Mouse (Mus musculus) ovary, adult 10 weeks (tissue): ENCODE data around the gene Klk1. TPM values are rescaled to one million over a fixed set of nuclear protein-coding genes. Genes with fewer than 3 reads are reported as not detected.

Experiments
- polyA plus RNA-seq: library from polyadenylated mRNA; stranded (reverse); fragments of 350-450 nt; fragmentation: Illumina TruSeq; extraction: RNeasy Lipid Tissue Mini Kit (QIAGEN cat#74804); gene quantifications from one replicate; pipeline ENCODE4 v1.2.3, GENCODE M21; 2014

Gene Klk1
- polyA plus RNA-seq = 1.2 TPM

DNA sequence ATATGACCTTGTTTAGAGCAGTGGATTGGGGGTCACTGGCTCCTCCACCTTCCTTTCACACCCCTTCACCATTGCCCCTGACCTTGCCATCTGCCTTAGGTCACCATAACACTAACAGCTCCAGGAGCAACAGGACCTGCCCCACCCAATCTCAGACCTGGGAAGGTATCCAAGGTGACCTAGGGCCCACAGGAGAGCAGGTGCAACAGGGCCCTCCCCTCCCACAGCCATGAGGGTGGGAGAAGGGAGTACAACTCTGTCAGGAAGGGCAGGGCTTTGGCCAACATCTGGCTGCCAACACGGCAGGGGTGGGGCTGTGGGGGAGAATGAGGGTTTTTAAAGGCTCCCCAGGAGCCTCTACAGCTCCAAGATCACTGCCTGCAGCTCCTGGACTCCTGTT lies at the start of gene Klk1:
Klk1 (plus strand) TSS at position 285 of the 400 bp plus-strand sequence.

DNA sequence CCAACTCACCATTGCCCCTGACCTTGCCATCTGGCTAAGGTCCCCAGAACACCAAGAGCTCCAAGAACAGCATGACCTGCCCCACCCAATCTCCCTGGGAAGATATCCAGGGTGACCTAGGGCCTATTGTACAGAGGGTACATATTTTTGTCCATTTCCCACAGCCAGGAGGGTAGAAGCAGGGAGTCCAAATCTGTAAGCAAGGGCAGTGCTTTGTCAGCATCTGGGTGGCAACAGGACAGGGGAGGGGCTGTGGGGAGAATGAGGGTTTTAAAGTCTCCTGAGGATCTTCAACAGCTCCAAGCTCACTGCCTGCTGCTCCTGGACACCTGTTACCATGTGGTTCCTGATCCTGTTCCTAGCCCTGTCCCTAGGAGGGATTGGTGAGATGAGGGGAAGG lies 37.2 kb upstream of the Klk1 start, which contains the start of gene Klk1b24:
Klk1b24 (plus strand) TSS at position 301 of the 400 bp plus-strand sequence.

DNA sequence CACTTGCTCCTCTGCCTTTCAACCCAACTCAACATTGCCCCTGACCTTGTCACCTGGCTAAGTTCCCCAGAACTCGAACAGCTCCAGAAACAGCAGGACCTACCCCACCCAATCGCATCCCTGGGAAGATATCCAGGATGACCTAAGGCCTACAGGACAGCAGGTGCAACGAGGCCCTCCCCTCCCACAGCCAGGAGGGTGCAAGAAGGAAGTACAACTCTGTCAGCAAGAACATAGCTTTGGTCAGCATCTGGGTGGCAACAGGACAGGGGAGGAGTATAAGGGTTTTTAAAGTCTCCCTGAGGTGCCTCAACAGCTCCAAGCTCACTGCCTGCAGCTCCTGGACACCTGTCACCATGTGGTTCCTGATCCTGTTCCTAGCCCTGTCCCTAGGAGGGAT lies 27.3 kb upstream of the Klk1 start, which contains the start of gene Klk1b3:
Klk1b3 (plus strand) TSS at position 301 of the 400 bp plus-strand sequence.

DNA sequence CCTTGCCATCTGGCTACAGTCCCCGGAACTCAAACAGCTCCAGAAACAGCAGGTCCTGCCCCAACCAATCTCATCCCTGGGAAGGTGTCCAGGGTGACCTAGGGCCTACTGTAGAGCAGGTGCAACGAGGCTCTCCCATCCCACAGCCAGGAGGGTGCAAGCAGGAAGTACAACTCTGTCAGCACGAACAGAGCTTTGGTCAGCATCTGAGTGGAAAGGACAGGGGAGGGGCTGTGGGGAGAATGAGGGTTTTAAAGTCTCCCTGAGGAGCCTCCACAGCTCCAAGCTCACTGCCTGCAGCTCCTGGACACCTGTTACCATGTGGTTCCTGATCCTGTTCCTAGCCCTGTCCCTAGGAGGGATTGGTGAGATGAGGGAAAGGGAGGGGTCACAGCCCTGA lies 18.0 kb upstream of the Klk1 start, which contains the start of gene Klk1b4:
Klk1b4 (plus strand) TSS at position 301 of the 400 bp plus-strand sequence.

DNA sequence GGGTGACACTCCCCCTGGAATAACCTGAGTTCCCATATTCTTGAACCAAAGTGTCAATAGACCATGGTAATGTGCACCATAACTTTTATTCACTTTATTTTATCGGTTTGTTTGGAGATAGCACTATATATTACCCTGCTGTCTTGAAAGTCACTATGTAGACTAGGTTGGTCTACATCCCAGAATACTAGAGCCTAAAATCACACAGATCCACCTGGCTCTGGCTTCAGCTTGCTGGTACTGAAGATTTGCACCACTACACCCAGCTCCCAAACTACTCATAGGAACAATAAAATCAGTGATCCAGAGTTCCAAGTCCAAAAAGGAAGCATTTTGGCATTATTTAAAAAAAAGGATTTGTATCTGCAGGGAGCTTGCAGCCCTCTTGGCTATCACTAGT lies 9.5 kb upstream of the Klk1 start, which contains the start of gene Klk1b5:
Klk1b5 (plus strand) TSS at position 301 of the 400 bp plus-strand sequence.

DNA sequence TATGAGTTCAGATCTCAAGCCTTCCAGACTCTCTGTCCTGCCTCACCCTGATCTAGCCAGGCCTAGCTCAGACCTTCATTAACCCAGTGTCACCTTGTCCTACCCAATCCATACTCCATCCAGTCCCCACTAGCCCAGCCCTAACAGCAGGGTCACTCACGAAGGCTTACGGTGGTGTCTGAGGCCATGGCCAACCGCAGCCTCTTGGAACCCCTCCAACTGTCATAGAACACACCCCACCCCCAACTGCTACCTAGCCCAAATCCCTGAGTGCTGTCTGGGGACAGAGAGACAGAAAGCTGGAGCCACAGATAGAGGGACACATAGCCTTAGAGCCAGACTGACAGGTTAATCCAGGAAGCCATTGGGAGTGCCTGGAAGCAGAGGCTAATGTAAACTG lies 10.7 kb downstream of the Klk1 start, which contains the start of gene Gm36864:
Gm36864 (plus strand) TSS at position 269 of the 400 bp plus-strand sequence.

DNA sequence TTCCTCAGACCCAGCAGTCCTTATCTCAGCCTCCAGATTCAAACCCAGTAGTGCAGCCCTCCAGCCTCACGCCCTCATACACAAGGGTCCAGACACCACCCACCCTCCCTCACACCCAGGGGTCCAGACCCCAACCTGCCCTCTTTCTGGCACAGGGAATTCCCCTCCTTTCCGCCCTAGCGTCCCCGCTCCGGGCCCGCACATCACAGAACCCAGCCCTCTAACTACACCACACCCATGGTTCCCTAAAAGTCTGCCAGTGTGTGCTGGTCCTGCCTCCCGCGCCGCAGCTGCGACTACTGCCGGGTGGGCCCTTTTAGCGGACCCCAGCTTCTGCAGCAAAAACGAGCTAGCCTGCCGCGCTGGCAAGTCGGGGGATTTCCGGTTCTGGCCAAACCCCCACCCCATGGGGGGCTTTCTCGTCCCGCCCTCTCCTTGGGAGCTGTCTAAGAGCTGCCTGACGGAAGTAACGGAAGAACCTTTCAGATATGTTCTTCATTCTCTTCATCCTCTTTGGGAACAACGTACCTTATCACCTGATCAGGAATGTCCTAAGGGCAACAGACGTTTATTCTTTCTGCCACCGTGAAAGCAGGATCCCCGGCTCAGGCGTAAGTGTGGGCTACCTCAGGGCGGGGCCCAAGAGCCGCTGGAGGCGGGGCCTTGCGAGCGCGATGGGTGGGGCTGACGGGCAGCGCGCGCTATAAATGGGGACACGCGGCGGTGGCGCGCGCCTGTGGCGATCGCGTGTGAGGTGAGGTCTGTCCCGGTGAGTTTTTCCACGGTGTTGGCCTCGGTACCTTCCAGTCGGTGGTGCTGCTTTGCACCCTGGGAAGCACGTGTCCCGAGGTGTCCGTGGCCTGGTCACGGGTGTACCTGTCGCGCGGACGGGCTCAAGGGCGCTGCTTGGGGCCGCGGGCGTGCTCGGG lies 21.2 kb downstream of the Klk1 start, which contains the start of the genes 1700028J19Rik and 2410002F23Rik:
1700028J19Rik (minus strand) TSS at position 641 of the 929 bp plus-strand sequence.
2410002F23Rik (plus strand) TSS at position 668 of the 929 bp plus-strand sequence.

DNA sequence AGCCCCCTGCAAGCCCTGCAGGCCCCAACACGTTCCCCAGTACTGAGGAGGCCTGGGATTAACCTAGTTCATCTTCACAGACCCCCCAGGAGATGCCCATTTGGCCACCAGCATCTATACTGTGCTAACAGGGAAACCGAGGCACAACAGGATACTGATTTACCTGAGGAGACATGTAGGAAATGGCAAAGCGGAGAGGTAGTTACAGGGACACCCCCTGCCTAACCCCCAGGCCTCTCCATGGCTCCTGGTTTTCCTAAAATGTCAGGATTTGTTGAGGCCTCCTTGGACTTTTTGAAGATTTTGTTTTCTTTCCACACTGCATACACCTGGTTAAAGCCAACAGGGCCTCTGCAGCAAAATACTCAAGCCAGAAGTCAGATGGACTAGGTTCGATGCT lies 32.1 kb downstream of the Klk1 start, which contains the start of gene Acp4:
Acp4 (minus strand) TSS at position 101 of the 400 bp plus-strand sequence.

DNA sequence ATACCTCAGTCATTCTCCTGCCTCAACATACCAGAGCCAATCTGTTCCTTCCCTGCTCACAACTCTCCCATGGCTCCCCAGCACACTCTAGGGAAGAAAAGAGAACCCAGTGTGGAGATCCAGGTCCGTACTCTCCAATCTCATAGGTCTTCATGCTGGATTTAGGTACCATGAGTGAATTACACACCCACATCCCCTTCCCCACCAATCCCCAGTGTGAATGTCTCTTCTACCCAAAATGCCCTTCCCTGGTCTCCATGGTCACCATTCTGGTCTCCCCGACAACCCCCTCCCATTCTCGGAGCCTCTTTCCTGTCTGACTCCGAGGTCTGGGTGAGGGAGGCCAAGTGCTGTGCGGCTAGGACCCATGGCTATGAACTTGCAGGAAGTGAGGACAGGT lies 36.0 kb downstream of the Klk1 start, which contains the start of gene Gm15517:
Gm15517 (plus strand) TSS at position 301 of the 400 bp plus-strand sequence.

Other genes starting within 250 kb of the Klk1 start
- gene Klk1b9, start 249.3 kb upstream of the Klk1 start, polyA plus RNA-seq = not detected
- gene Klk1b11, start 229.5 kb upstream of the Klk1 start, polyA plus RNA-seq = not detected
- gene Klk1b26, start 213.2 kb upstream of the Klk1 start, polyA plus RNA-seq = not detected
- gene Klk1b27, start 173.1 kb upstream of the Klk1 start, polyA plus RNA-seq = not detected
- 0.60 TPM for gene Klk1b21, start 123.0 kb upstream of the Klk1 start, polyA plus RNA-seq
- not detected for gene Klk1b22, start 112.7 kb upstream of the Klk1 start, polyA plus RNA-seq
- not detected for gene Klk1b16, start 88.6 kb upstream of the Klk1 start, polyA plus RNA-seq
- not detected for gene Klk1b24, start 37.1 kb upstream of the Klk1 start, polyA plus RNA-seq
- gene Klk1b3, start 27.2 kb upstream of the Klk1 start, polyA plus RNA-seq = not detected
- gene Klk1b4, start 17.9 kb upstream of the Klk1 start, polyA plus RNA-seq = not detected
- gene Klk1b5, start 9.4 kb upstream of the Klk1 start, polyA plus RNA-seq = not detected
- not detected for gene Gm36864, start 10.8 kb downstream of the Klk1 start, polyA plus RNA-seq
- gene 1700028J19Rik, start 21.3 kb downstream of the Klk1 start, polyA plus RNA-seq = not detected
- gene 2410002F23Rik, start 21.4 kb downstream of the Klk1 start, polyA plus RNA-seq = 40.3 TPM
- gene Acp4, start 32.0 kb downstream of the Klk1 start, polyA plus RNA-seq = not detected
- gene Gm15517, start 36.1 kb downstream of the Klk1 start, polyA plus RNA-seq = not detected
- 2.9 TPM for gene Clec11a, start 81.5 kb downstream of the Klk1 start, polyA plus RNA-seq
- 0.06 TPM for gene Shank1, start 84.9 kb downstream of the Klk1 start, polyA plus RNA-seq
- not detected for gene Syt3, start 158.7 kb downstream of the Klk1 start, polyA plus RNA-seq
- gene 1700008O03Rik, start 160.5 kb downstream of the Klk1 start, polyA plus RNA-seq = not detected
- gene Lrrc4b, start 203.7 kb downstream of the Klk1 start, polyA plus RNA-seq = 0.26 TPM
- not detected for gene Aspdh, start 240.0 kb downstream of the Klk1 start, polyA plus RNA-seq
- not detected for gene Josd2, start 242.6 kb downstream of the Klk1 start, polyA plus RNA-seq